Mouse (Mus musculus) heart, postnatal 4 days (tissue): ENCODE measurements at regions not wholly inside any gene's neighbourhood (a gene's known extent, or its start where the extent isn't known, plus 50 kb on each side); places are given as distances from the start of the nearest gene placed in this dataset.
"Not testable (repeated sequence)": the region's sequence is repeated elsewhere in the genome, so short reads cannot be mapped to it uniquely, and the experiment has no call there.

Source experiments
- DNase-seq: peaks from one replicate; pipeline ENCODE4 v3.0.0; 2021

GRCm38 (mm10) chr13:52105989-52106642 is 259.6 kb downstream of the Gadd45g start:
- DNase-seq, result no peak

- DNase-seq, result no peak
Observed at GRCm38 (mm10) chr13:52108349-52108921, 262.0 kb downstream of the Gadd45g start.

GRCm38 (mm10) chr13:52109039-52109759 is 262.7 kb downstream of the Gadd45g start:
- DNase-seq, result no peak

GRCm38 (mm10) chr13:52110750-52111149 is 264.3 kb downstream of the Gadd45g start:
- DNase-seq, result peak; percentile 36

- peak; percentile 9 for DNase-seq
Observed at GRCm38 (mm10) chr13:52113549-52113948, 267.1 kb downstream of the Gadd45g start.

GRCm38 (mm10) chr13:52114431-52114830 is 268.0 kb downstream of the Gadd45g start:
- no peak for DNase-seq

- DNase-seq, result no peak
Observed at GRCm38 (mm10) chr13:52114962-52115361, 268.5 kb downstream of the Gadd45g start.

GRCm38 (mm10) chr13:52116241-52116640 is 269.8 kb downstream of the Gadd45g start:
- no peak for DNase-seq

- DNase-seq, result peak; percentile 48
Observed at GRCm38 (mm10) chr13:52116756-52117155, 270.3 kb downstream of the Gadd45g start.

GRCm38 (mm10) chr13:52120795-52121194 is 274.3 kb downstream of the Gadd45g start:
- DNase-seq, result no peak

- no peak for DNase-seq
Observed at GRCm38 (mm10) chr13:52125037-52125436, 278.6 kb downstream of the Gadd45g start.

GRCm38 (mm10) chr13:52127751-52128150 is 281.3 kb downstream of the Gadd45g start:
- DNase-seq, result no peak

- no peak for DNase-seq
Observed at GRCm38 (mm10) chr13:52129466-52129865, 283.0 kb downstream of the Gadd45g start.

- no peak for DNase-seq
Observed at GRCm38 (mm10) chr13:52133202-52133601, 286.7 kb downstream of the Gadd45g start.

- no peak for DNase-seq
Observed at GRCm38 (mm10) chr13:52138331-52138945, 292.0 kb downstream of the Gadd45g start.

- DNase-seq, result no peak
Observed at GRCm38 (mm10) chr13:52139140-52139809, 292.8 kb downstream of the Gadd45g start.

GRCm38 (mm10) chr13:52140221-52140620 is 293.7 kb downstream of the Gadd45g start:
- no peak for DNase-seq

GRCm38 (mm10) chr13:52144066-52144465 is 297.6 kb downstream of the Gadd45g start:
- not testable (repeated sequence) for DNase-seq

- DNase-seq, result no peak
Observed at GRCm38 (mm10) chr13:52145926-52146325, 299.4 kb downstream of the Gadd45g start.

GRCm38 (mm10) chr13:52150281-52150680 is 303.8 kb downstream of the Gadd45g start:
- DNase-seq, result no peak

- DNase-seq, result no peak
Observed at GRCm38 (mm10) chr13:52151777-52152176, 305.3 kb downstream of the Gadd45g start.

GRCm38 (mm10) chr13:52152221-52152620 is 305.7 kb downstream of the Gadd45g start:
- no peak for DNase-seq

- no peak for DNase-seq
Observed at GRCm38 (mm10) chr13:52153030-52153429, 306.6 kb downstream of the Gadd45g start.
